Mouse (Mus musculus): ENCODE measurements around the gene Gstm7.
"Not testable (repeated sequence)": the region's sequence is repeated elsewhere in the genome, so short reads cannot be mapped to it uniquely, and the experiment has no call there.

Gstm7 gene

DNA sequence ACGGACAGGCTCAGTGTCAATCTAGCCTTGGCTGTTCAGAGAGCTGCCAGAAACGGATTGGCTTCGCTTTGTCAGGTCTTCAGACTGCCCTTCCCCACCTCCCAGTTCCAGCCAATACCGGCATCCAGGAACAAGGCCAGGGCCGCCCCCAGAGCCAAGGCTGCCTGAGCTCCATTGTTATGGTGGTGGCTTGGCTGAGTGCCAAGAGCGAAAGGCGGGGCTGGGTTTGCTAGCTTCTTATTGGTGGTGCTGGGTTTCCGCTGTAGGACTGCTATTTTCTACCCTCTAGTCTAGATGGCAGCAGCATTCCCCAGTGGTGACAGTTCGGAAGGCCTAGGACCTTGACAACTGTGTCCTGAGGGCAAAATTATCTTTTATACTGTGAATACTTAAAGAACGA lies at the start of gene Gstm7:
Gene Gstm7, minus strand, starts transcription at position 148 of the 400 bp plus-strand sequence.
- DNase-seq = peak; percentile 87

DNA sequence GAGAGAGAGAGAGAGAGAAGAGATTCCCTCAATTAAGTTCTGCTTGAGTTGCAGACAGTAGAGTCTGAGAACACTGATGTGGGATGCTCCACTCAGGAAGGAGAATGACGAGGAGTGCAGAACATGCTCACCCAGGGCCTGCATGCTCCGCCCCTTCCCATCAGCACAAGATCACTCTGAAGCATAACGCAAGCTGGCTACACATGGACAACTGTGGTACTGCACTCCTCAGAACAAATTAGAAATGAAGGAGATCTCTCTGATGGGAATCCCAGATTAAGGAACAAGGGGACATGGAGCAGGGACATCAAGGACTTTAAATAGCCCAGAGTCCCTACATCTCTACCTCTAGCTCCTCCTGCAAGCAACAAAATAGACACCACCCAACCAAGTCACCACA lies 49.6 kb upstream of the Gstm7 start:
- no peak for DNase-seq

DNA sequence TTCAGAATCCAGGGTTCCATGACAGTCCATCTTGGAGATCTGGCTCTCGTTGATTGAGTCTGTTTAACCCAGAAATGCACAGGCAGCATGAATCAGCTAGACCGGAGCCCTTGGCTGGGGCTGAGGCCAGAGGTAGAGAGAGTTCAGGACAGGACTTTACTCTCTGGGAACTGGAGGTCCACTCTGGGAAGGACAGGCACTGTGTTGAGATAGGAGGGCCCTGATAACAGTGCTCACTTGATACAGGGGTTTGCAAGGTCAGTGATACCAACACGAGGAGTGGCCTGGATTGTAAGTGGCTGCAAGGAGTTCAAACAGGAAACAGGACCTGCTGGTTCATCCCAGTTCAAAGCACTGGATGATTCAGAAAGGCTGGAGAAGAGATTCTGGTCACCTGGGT lies 46.1 kb upstream of the Gstm7 start:
- no peak for DNase-seq

- DNase-seq = no peak
Measured at GRCm38 (mm10) chr3:107974237-107974636, 42.6 kb upstream of the Gstm7 start.

DNA sequence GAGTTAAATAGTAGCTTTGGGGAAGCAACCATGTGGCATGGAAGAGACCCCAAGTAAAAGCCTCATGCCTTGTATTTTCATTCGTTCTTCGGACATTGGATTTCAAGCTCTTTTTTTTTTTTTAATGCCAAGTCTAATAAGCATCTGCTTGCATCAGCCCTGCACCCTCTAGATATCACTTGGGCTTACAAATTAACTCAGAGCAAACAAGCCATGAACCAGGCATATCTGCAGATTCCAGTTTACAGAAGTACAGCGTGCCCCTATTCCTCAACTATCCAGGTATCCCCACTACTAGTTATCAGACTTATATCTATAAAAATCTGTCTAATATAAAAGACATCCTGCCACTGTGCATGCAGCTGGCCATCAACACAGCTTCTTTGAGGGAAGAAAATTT lies 40.5 kb upstream of the Gstm7 start:
- no peak for DNase-seq

GRCm38 (mm10) chr3:107971101-107971500 lies 39.5 kb upstream of the Gstm7 start:
- DNase-seq = not testable (repeated sequence)

DNA sequence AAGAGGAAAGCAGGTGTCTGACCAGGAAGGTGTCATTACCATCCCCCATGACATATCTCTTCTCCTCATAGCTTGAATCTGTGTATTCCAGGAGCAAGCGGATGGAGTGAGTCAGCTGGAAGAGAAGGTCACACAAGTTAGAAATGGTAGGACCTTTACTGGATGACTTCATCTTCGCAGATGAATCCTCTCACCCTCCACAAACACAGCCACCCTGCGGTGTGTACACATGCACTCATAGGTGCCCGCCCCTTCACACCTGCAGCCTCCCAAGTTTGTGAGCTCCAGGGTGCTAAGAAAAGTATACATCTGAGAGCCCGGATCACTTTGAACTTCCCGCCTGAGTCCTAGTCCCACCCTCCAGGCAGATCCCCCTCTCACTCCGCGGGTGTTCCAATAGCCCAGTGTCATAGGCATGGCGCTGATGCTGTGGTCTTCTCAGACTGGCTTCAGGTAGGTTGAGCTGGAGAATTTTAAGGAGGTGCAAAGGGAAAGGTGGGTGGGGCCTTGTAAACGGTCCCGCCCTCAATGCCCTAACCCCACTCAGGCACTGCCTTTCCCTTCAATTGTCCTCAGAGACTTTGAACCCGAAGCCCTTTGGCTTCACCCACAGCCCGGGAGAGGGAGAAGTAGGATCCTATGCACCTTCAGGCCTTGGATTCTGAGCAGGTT lies 37.2 kb upstream of the Gstm7 start, which contains the start of gene Gstm3:
Gene Gstm3, minus strand, starts transcription at position 560 of the 672 bp plus-strand sequence.
- no peak for DNase-seq

GRCm38 (mm10) chr3:107966631-107967030 lies 35.0 kb upstream of the Gstm7 start:
- no peak for DNase-seq

- DNase-seq = no peak
Measured at GRCm38 (mm10) chr3:107965592-107965991, 34.0 kb upstream of the Gstm7 start.

GRCm38 (mm10) chr3:107964656-107965308 lies 33.2 kb upstream of the Gstm7 start:
- no peak for DNase-seq

GRCm38 (mm10) chr3:107964026-107964425 lies 32.4 kb upstream of the Gstm7 start:
- no peak for DNase-seq

- not testable (repeated sequence) for DNase-seq
Measured at GRCm38 (mm10) chr3:107955260-107955659, 23.6 kb upstream of the Gstm7 start.

- DNase-seq = no peak
Measured at GRCm38 (mm10) chr3:107953906-107954305, 22.3 kb upstream of the Gstm7 start.

- peak; percentile 36 for DNase-seq
Measured at GRCm38 (mm10) chr3:107953328-107953755, 21.7 kb upstream of the Gstm7 start.

GRCm38 (mm10) chr3:107950531-107950930 lies 18.9 kb upstream of the Gstm7 start:
- DNase-seq = no peak

- not testable (repeated sequence) for DNase-seq
Measured at GRCm38 (mm10) chr3:107949461-107949860, 17.8 kb upstream of the Gstm7 start.

- DNase-seq = peak; percentile 9
Measured at GRCm38 (mm10) chr3:107945729-107946128, 14.1 kb upstream of the Gstm7 start.

DNA sequence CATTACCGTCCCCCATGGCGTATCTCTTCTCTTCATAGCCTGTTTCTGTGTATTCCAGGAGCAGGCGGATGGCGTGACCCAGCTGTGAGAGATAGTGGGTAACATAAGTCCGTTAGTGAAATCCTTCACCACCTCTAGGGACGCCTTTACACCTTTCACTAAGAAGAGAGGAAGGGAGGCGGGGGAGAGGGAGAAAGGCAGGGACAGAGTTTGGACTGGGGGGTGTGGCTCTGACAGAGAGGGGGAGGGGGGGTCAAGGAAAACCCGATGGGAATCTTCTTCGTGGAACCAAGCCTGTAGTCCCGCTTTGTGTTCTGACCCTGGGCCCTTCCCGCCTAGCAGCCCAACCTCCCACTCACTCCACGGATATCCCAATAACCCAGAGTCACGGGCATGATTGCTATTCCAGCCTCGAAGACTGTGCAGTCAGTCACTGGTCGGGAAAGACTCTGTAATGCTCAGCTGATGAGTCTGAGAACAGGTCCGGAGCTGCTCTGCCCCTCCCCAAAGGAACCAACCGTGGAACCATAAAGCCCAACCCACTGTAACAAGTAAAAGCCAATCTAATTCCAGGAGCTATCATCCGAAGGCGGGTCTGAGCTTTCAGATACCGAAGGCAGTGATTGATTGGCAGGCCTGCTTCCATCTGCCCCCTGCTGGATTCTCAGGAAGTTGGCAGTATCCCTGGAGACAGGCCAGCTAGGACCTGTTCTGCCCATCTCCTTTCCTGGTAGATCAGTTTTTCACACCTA lies 11.8 kb upstream of the Gstm7 start, which contains the start of gene Gstm6:
Gene Gstm6, minus strand, starts transcription at position 511 of the 752 bp plus-strand sequence.
- no peak for DNase-seq

GRCm38 (mm10) chr3:107941261-107941660 lies 9.6 kb upstream of the Gstm7 start:
- no peak for DNase-seq

DNA sequence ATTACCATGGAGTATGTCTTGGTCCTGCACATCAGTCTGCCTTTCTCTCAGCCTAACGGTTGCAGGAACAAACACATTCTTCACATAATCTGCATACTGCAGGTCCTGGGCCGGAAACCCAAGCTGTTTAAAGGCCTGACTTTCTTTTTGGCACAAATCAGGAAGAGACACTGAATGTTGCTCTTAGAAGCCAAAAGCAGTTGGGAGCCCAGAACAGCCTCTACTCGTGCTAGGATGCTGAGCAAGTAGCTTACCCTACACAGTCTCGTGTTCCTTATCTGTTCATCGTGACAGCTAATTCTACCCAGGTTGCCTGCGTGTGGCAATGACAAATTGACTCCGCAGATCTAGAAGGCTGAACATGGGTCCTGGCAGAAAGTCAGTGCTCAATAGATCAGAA lies 8.9 kb upstream of the Gstm7 start:
- no peak for DNase-seq

- DNase-seq = no peak
Measured at GRCm38 (mm10) chr3:107939830-107940229, 8.2 kb upstream of the Gstm7 start.

DNA sequence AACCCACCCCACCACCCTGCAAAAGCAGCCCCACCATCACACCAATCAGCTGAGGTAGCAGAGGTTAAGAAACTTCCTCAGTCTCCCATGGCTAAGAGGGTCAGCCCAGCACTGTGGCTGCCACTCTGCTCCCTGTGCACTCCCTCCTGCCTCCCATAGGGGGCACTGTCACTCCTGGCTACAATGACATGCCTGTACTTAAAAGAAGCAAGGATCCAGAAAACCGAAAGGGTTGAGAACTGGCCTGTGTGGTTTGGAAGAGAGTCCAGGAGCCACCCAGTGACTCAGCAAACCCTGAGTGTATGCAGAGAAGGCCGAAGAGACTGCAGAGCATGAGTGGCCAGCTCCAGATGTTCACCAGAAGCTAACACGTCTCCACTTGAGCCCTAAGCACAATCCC lies 7.8 kb upstream of the Gstm7 start:
- DNase-seq = peak; percentile 49

DNA sequence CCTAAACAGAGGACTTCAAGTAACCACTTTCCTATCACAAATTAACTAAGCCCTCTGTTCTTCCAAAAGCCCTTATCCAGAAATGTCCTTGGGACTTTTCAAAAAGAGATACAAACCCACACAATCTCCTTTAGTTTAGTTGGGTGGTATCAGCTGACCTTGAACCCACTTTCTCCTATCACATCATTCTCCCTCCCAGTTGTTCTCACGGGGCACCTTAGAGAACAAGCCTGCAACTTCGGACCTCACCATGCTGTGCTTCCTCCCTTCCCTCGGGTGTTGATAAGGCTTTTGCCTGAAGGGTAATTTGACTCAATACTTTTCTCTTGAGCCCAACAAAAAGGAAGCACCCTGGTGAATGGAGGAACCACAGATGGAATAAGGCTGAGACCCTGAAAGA lies 4.3 kb upstream of the Gstm7 start:
- no peak for DNase-seq

- DNase-seq = no peak
Measured at GRCm38 (mm10) chr3:107935268-107935667, 3.7 kb upstream of the Gstm7 start.

Measured in thymus, postnatal 25 days (tissue).